Mouse (Mus musculus) heart, embryonic 14.5 days (tissue): ENCODE measurements around the gene Acadl. TPM values are rescaled to one million over a fixed set of nuclear protein-coding genes. Genes with fewer than 3 reads are reported as not detected.

Experiments used
- polyA plus RNA-seq: library from polyadenylated mRNA; unstranded; fragments of >200 nt; fragmentation: Nextera tagmentation; extraction: Ambion mirVana; gene quantifications from 2 replicates; pipeline ENCODE4 v1.2.1, GENCODE M21; 2014

Gene Acadl
- polyA plus RNA-seq, 1 experiment from 2014 or later: 720 TPM

Other genes with a start within 250 kb of the Acadl start
- 27.5 and 30.1 TPM in 2 replicates for gene Rpe, start 162.4 kb downstream of the Acadl start, polyA plus RNA-seq
- 10.5 and 13.8 TPM in 2 replicates for gene Kansl1l, start 45.7 kb downstream of the Acadl start, polyA plus RNA-seq
- 491 and 610 TPM in 2 replicates for gene Myl1, start 82.1 kb upstream of the Acadl start, polyA plus RNA-seq
- gene Lancl1, start 175.6 kb upstream of the Acadl start, polyA plus RNA-seq: 80.4 and 85.4 TPM in 2 replicates